Mouse (Mus musculus) left cerebral cortex, postnatal 4 days (tissue): ENCODE measurements around the gene Gm10118. TPM values are rescaled to one million over a fixed set of nuclear protein-coding genes. Genes with fewer than 3 reads are reported as not detected.

Experiments used
- DNase-seq: peaks from one replicate; pipeline ENCODE4 v3.0.0-alpha.2; 2022
- intact Hi-C: fragments of 180-260 bp; cut with DNase I; formaldehyde crosslinking; loops from one replicate; pipeline ENCODE4 v1.15.1; 2025
- total RNA-seq, 2 experiments: library from RNA; stranded (reverse); gene quantifications; 2 replicates each; pipeline ENCODE4 v1.2.3; 2021

Gene Gm10118
- total RNA-seq, result 1 to 10 TPM; 3.5 to 4.3 TPM

- DNase-seq, result no peak
- intact Hi-C loops, result no loop called here
Observed at GRCm38 (mm10) chr10:63927334-63927733, at the start of gene Gm10118. Gene Gm10118, minus strand, starts transcription at chr10:63927434.

GRCm38 (mm10) chr10:63972300-63972699 lies 45.1 kb upstream of the Gm10118 start:
- intact Hi-C loops, result no loop called here
- no peak for DNase-seq

- peak; percentile 54 for DNase-seq
- intact Hi-C loops, result no loop called here
Observed at GRCm38 (mm10) chr10:63954308-63954930, 27.2 kb upstream of the Gm10118 start.

- intact Hi-C loops, result no loop called here
- no peak for DNase-seq
Observed at GRCm38 (mm10) chr10:63951481-63951880, 24.2 kb upstream of the Gm10118 start.

GRCm38 (mm10) chr10:63950867-63951266 lies 23.6 kb upstream of the Gm10118 start:
- intact Hi-C loops, result no loop called here
- DNase-seq, result no peak

- DNase-seq, result no peak
- intact Hi-C loops, result no loop called here
Observed at GRCm38 (mm10) chr10:63947266-63947665, 20.0 kb upstream of the Gm10118 start.

- intact Hi-C loops, result no loop called here
- DNase-seq, result no peak
Observed at GRCm38 (mm10) chr10:63945534-63945933, 18.3 kb upstream of the Gm10118 start.

- intact Hi-C loops, result no loop called here
- DNase-seq, result peak; percentile 3
Observed at GRCm38 (mm10) chr10:63933946-63934345, 6.7 kb upstream of the Gm10118 start.

GRCm38 (mm10) chr10:63908878-63909277 lies 18.4 kb downstream of the Gm10118 start:
- intact Hi-C loops, result no loop called here

GRCm38 (mm10) chr10:63899891-63900290 lies 27.3 kb downstream of the Gm10118 start:
- intact Hi-C loops, result loop anchor here (10.0 kb wide), 1 partner anchor 315 kb away; no protein-coding TSS in a partner anchor
- no peak for DNase-seq

More at GRCm38 (mm10) chr10:63908878-63909277, 18.4 kb downstream of the Gm10118 start:
- no peak for DNase-seq

- intact Hi-C loops, result loop anchor here (10.0 kb wide), 1 partner anchor 310 kb away; no protein-coding TSS in a partner anchor
- no peak for DNase-seq
Observed at GRCm38 (mm10) chr10:63894612-63895011, 32.6 kb downstream of the Gm10118 start.

GRCm38 (mm10) chr10:63886449-63887088 lies 40.7 kb downstream of the Gm10118 start:
- DNase-seq, result no peak
- intact Hi-C loops, result no loop called here

- intact Hi-C loops, result no loop called here
- DNase-seq, result peak; percentile 20
Observed at GRCm38 (mm10) chr10:63880462-63880903, 46.8 kb downstream of the Gm10118 start.

Other genes with a start within 250 kb of the Gm10118 start
- gene Lrrtm3, start 162.8 kb upstream of the Gm10118 start, total RNA-seq, result 10 to 100 TPM; 39.5 to 45.9 TPM